Mouse (Mus musculus): ENCODE measurements around the gene Ino80b.

GRCm38 (mm10) chr6:83120930-83121862, 4.0 kb downstream of the Ino80b start, which contains the start of gene Wbp1:
- TF ChIP-seq POLR2A (IDR thresholded peaks at IDR 0.05; ENCODE audit: extremely low read depth, insufficient read depth, low read length), result peak; percentile 69
- TF ChIP-seq CTCF (IDR thresholded peaks at IDR 0.05; ENCODE audit: extremely low read depth, insufficient read depth, low read length), result no peak

Data from cortical plate, adult 2 months (tissue).